Mouse (Mus musculus): Measurements from ENCODE around the gene Gna12.

GRCm38 (mm10) chr5:140781122-140781521 lies 49.1 kb downstream of the Gna12 start:
- TF ChIP-seq CTCF (IDR thresholded peaks at IDR 0.05; ENCODE audit: control insufficient read depth, insufficient read depth, insufficient read length) (no peak), CEBPB (IDR thresholded peaks at IDR 0.05; ENCODE audit: low read depth) (no peak), MYOD1 (IDR thresholded peaks at IDR 0.05; ENCODE audit: control insufficient read depth, insufficient read length, low read depth) (no peak), USF1 (IDR thresholded peaks at IDR 0.05; ENCODE audit: low read depth) (no peak)

Measured in C2C12 (cell line).